Mouse (Mus musculus) lung, postnatal 0 days (tissue): ENCODE data around the gene Psmd5. TPM values are rescaled to one million over a fixed set of nuclear protein-coding genes. Genes with fewer than 3 reads are reported as not detected.
"Not testable (repeated sequence)": the region's sequence is repeated elsewhere in the genome, so short reads cannot be mapped to it uniquely, and the experiment has no call there.

ENCODE experiments used
- ATAC-seq: fragments of 200-750 bp; cut with Nextera tagmentation; 2 replicates; pipeline ENCODE4 v1.8.0; 2017; ENCODE audit warnings: moderate library complexity
- DNase-seq: peaks from one replicate; pipeline ENCODE4 v3.0.0-alpha.2; 2016; ENCODE audit warnings: low spot score
- H3K27ac ChIP-seq: fragments of 300-500 bp; sonication (generic); 2 replicates; pipeline ENCODE4 v1.5.1; 2014; ENCODE audit warnings: antibody characterized with exemption, mild to moderate bottlenecking, low read length, mixed read lengths
- H3K27me3 ChIP-seq: fragments of 300-500 bp; sonication (generic); replicated peaks from 2 replicates; pipeline ENCODE4 v1.6.1; 2014; ENCODE audit warnings: low read length, mixed read lengths; ENCODE audit not compliant: insufficient read depth
- H3K36me3 ChIP-seq: fragments of 300-500 bp; sonication (generic); 2 replicates; pipeline ENCODE4 v1.6.1; 2014; ENCODE audit warnings: low read length, mixed read lengths; ENCODE audit not compliant: insufficient read depth
- H3K4me1 ChIP-seq: fragments of 300-500 bp; sonication (generic); 2 replicates; pipeline ENCODE4 v1.6.1; 2014; ENCODE audit warnings: antibody characterized with exemption, low read depth, low read length, mixed read lengths; ENCODE audit not compliant: insufficient read depth
- H3K4me2 ChIP-seq: fragments of 300-500 bp; sonication (generic); replicated peaks from 2 replicates; pipeline ENCODE4 v1.6.1; 2014; ENCODE audit warnings: low read depth, mild to moderate bottlenecking, low read length, moderate library complexity, mixed read lengths
- H3K4me3 ChIP-seq: fragments of 300-500 bp; sonication (generic); 2 replicates; pipeline ENCODE4 v1.5.1; 2014; ENCODE audit warnings: low read depth, low read length
- H3K9ac ChIP-seq: fragments of 300-500 bp; sonication (generic); replicated peaks from 2 replicates; pipeline ENCODE4 v1.6.1; 2014; ENCODE audit warnings: low read depth, mild to moderate bottlenecking
- H3K9me3 ChIP-seq: fragments of 300-500 bp; sonication (generic); 2 replicates; pipeline ENCODE4 v1.6.1; 2016; ENCODE audit warnings: low read length, mixed read lengths
- CTCF ChIP-seq: IDR thresholded peaks from 2 replicates; pipeline ENCODE4 v1.5.1; 2016; ENCODE audit warnings: antibody characterized with exemption, mild to moderate bottlenecking
- EP300 ChIP-seq: IDR thresholded peaks from 2 replicates; pipeline ENCODE4 v1.6.1; 2016; ENCODE audit warnings: antibody characterized with exemption, mild to moderate bottlenecking, control low read depth
- WGBS: fragments of 180-500 bp; shearing (Covaris S2); extraction: QIAGEN DNeasy Blood & Tissue Kit; methylation state at CpG from one replicate; pipeline ENCODE4 v1.1.7; 2014; 5-methylcytosine and 5-hydroxymethylcytosine counted together
- polyA plus RNA-seq: library from polyadenylated mRNA; unstranded; fragments of >200 nt; fragmentation: Nextera tagmentation; extraction: Ambion mirVana; gene quantifications from 2 replicates; pipeline ENCODE4 v1.2.1, GENCODE M21; 2015

Psmd5 gene
- polyA plus RNA-seq, 1 experiment from 2014 or later = 64.7 TPM

DNA sequence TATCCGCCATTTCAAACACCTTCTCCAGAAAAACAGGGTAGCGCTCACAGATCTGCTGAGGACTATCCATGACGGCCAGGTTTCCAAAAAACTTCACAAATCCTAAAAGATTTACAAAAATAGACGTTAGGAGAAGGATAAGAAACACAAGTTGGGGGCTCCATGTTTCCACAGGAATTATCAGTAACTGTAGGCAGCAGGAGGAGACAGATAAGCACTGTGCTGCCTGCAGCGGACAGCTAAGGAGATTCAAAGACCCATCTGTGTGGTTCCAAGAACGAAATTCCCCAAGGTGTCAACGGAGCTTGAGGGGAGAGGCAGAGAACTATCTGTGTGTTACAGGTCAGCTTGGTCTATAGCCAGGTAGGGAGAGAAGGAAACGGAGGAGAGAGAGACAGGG, 17.0 kb downstream of the Psmd5 start:
- Histone ChIP-seq H3K9me3 (no peaks in the 10 kb centered on the region), H3K27me3 (no peaks in the 10 kb centered on the region), H3K27ac (no peak overlapping the region), H3K4me3 (no peak overlapping the region), H3K36me3 (peaks cover 34% of the 10 kb centered on the region), H3K4me1 (no peaks in the 10 kb centered on the region), H3K4me2 (no peak overlapping the region), H3K9ac (no peak overlapping the region)
- DNase-seq (no peak), ATAC-seq (no peak)
- TF ChIP-seq EP300 (no peak), CTCF (no peak)
- 92% methylated on average over 8 of the region's 8 CpGs for WGBS

DNA sequence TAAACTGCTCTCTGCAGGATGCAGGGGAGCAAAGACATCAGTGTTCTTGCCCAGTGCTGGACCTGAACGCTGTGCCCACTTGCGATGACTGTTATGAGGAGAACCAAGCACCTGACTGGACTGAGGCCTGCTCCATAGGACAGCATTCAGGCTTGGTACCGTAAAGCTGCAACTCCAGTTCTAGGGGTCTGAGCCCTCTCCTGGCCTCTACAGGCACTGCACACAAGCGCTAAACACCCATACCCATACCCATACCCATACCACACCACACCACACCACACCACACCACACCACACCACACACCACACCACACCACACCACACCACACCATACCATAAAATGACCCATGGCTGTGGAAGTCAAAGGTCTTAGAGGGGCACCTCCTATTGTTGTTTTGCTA, 19.5 kb downstream of the Psmd5 start:
- DNase-seq (no peak), ATAC-seq (no peak)
- no peak overlapping the region for H3K4me2 ChIP-seq
- H3K9me3 ChIP-seq = no peaks in the 10 kb centered on the region
- H3K27me3 ChIP-seq = no peaks in the 10 kb centered on the region
- H3K36me3 ChIP-seq = peaks cover 41% of the 10 kb centered on the region
- H3K9ac ChIP-seq = no peak overlapping the region
- no peak overlapping the region for H3K4me3 ChIP-seq
- TF ChIP-seq CTCF = peak; percentile 61
- TF ChIP-seq EP300 = no peak
- no peaks in the 10 kb centered on the region for H3K4me1 ChIP-seq
- 91% methylated on average over 4 of the region's 4 CpGs for WGBS
- H3K27ac ChIP-seq = no peak overlapping the region

DNA sequence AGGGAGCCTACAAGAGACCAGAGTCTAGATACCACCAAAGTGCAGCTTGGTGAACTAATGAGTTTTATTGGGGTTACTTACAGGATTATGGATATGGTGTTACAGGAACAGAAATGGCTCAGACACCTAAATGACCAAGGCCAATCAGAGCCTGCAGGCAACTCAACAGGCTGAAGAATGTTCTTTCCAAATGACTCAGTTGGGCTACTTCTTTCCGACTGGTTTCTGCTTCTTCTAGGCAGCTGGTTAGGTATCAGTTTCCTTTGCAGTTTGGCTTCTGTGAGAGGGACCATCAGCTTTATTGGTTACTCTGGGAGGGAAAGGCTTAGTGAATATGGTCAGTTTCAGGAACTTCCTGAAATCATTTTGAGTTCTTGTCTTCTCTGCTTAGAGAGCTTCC, 27.1 kb downstream of the Psmd5 start:
- 0 out of 2 replicates have a peak, but pooled peaks cover 10% of the 10 kb centered on the region for H3K36me3 ChIP-seq
- no peaks in the 10 kb centered on the region for H3K27me3 ChIP-seq
- 76% methylated on average over 1 of the region's 1 CpGs for WGBS
- no peak overlapping the region for H3K4me2 ChIP-seq
- no peak for ATAC-seq
- H3K27ac ChIP-seq = no peak overlapping the region
- H3K9ac ChIP-seq = no peak overlapping the region
- no peak for DNase-seq
- no peak for TF ChIP-seq CTCF
- TF ChIP-seq EP300 = no peak
- no peaks in the 10 kb centered on the region for H3K9me3 ChIP-seq
- H3K4me1 ChIP-seq = no peaks in the 10 kb centered on the region
- no peak overlapping the region for H3K4me3 ChIP-seq

DNA sequence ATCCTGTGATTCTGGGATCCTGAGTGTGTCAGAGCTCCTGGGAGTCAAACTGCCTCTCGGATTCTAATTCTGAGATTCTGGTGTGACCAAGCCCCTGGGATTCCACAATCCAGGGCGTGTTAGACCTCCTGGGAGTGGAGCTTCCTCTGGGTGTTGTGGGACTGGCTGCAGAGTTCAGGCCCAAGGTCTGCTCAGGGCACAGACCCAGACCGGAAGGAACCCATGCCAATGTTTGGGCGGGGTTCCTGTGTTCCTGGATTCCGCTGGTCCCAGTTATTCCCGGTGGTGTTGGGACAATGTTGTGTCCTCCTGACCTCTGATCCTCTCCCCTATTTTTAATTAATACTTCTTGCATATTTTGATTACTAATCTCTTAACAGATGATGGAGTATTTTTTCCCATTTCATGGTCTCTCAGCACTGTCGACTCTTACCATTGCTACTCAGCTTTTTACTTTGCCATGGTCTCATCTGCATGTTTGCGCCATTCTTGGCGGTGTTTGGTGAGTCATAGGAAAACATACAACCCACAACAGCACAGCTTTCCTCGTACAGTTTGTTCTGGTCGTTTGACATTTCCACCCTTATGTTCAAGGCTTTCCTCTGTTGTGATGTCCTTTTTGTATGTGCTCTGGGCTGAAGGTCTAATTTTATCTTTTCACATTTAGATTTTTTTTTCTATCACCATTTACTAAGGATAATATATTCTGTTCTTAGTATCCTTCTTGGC, 31.4 kb downstream of the Psmd5 start:
- TF ChIP-seq EP300 (peak; percentile 73), CTCF (no peak)
- DNase-seq = peak; percentile 25
- WGBS = 72% methylated on average over 11 of the region's 11 CpGs

DNA sequence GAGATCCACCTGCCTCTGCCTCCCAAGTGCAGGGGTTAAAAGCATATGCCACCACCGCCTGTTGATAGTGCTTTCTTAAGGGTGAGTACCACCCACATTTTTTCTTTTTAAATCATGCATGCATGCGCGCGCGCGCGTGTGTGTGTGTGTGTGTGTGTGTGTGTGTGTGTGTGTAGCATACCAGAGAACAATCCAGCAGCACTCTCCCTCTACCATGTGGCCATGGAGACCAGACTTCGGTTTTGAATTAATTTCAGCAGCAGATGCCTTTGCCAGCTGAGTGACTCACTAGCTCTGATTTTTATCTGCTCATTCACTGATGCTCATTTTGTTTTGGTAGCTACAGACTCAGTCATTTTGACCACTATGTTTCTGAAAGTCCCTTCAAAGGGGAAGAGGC, 33.1 kb downstream of the Psmd5 start:
- H3K4me2 ChIP-seq = no peak overlapping the region
- H3K9me3 ChIP-seq = no peaks in the 10 kb centered on the region
- H3K4me3 ChIP-seq = no peak overlapping the region
- no peaks in the 10 kb centered on the region for H3K4me1 ChIP-seq
- DNase-seq (no peak), ATAC-seq (no peak)
- H3K27me3 ChIP-seq = no peaks in the 10 kb centered on the region
- no peak overlapping the region for H3K9ac ChIP-seq
- WGBS = 88% methylated on average over 8 of the region's 8 CpGs
- TF ChIP-seq EP300 (no peak), CTCF (no peak)
- H3K36me3 ChIP-seq = no peaks in the 10 kb centered on the region
- no peak overlapping the region for H3K27ac ChIP-seq

More for the DNA sequence above, 31.4 kb downstream of the Psmd5 start:
- Histone ChIP-seq H3K4me1 (no peaks in the 10 kb centered on the region), H3K4me3 (no peak overlapping the region), H3K27me3 (no peaks in the 10 kb centered on the region), H3K9me3 (no peaks in the 10 kb centered on the region), H3K9ac (no peak overlapping the region), H3K4me2 (no peak overlapping the region), H3K36me3 (no peaks in the 10 kb centered on the region), H3K27ac (peak overlapping the region; percentile 59; the same call in 1 of the 2 replicates)
- peak; percentile 85 for ATAC-seq

DNA sequence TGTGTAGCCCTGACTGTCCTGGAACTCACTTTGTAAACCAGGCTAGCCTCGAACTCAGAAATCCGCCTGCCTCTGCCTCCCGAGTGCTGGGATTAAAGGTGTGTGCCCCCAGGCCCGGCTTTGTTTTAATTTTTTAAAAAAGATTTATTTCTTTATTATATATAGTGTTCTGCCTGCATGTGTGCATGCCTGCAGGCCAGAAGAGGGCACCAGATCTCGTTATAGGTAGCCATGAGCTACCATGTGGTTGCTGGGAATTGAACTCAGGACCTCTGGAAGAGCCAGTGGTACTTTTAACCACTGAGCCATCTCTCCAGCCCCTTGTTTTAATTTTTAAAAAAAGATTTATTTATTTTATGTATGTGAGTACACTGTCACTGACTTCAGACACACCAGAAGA, 34.6 kb downstream of the Psmd5 start:
- not testable (repeated sequence) for DNase-seq, H3K9ac ChIP-seq, H3K4me1 ChIP-seq, H3K4me2 ChIP-seq, ATAC-seq, H3K36me3 ChIP-seq, H3K4me3 ChIP-seq, H3K27me3 ChIP-seq, H3K27ac ChIP-seq, H3K9me3 ChIP-seq
- 77% methylated on average over 5 of the region's 5 CpGs for WGBS
- TF ChIP-seq CTCF = peak; percentile 30; the same call in 1 of the 2 replicates
